23 mouse cellular contexts compared by ENCODE assay signal in the genomic region with DNA sequence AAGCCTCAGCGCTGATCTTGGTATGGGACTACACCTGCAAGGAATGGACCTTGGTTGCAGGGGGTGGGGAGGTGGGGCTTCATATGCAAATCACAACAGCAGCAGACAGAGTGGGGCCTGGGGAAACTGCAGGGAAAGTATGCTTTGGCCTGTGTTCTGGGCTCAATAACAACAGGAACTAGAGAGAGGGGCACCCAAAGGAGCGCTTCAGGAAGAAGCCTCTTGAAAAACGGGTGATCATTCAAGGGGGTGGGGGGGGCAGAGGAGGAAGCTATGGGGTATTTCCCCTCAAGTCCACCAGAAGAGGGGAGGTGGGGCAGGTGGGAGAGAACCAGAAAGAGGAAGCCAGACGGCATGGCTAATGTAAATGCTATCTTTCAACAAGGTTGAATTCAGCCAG. TPM values are rescaled to one million over a fixed set of nuclear protein-coding genes. Genes with fewer than 3 reads are reported as not detected.
DNase-seq lines count a peak whose midpoint lies in the region; ATAC-seq lines count a peak whose summit lies in the region.
"Had no signal": no experiment of that assay in that cellular context is flagged by ENCODE, and none has a peak within 500 bp of the region (broad histone marks: within the 10 kb centered on the region; RNA-seq: fewer than 3 reads in every experiment).

No protein-coding gene starts in this region.

- ATAC-seq in forebrain, embryonic 14.5 days = no peak
- peak; percentile 70 for ATAC-seq in megakaryocyte progenitor cell, adult 5-6 weeks (replicated peaks; ENCODE audit: poor library complexity)
- ATAC-seq: CD4-positive, CD25-positive, alpha-beta regulatory T cell, adult 4 months; forebrain, postnatal 0 days had no signal

- H3K27ac ChIP-seq in forebrain, embryonic 10.5 days = no peak overlapping the region
- H3K27ac ChIP-seq in forebrain, embryonic 14.5 days (ENCODE audit: low read depth, low read length) = no peak overlapping the region
- H3K27ac ChIP-seq: left cerebral cortex, adult 2 months; liver, embryonic 15.5 days; lung, embryonic 15.5 days; midbrain, embryonic 10.5 days had no signal

- H3K4me2 ChIP-seq in forebrain, embryonic 14.5 days (ENCODE audit: low read length) = no peak overlapping the region
- H3K4me2 ChIP-seq: heart, embryonic 11.5 days; liver, embryonic 15.5 days; lung, embryonic 15.5 days had no signal

- H3K27me3 ChIP-seq in forebrain, embryonic 10.5 days (ENCODE audit: poor library complexity, severe bottlenecking) = no peaks in the 10 kb centered on the region
- H3K27me3 ChIP-seq in forebrain, embryonic 14.5 days (replicated peaks; ENCODE audit: control insufficient read depth, insufficient read depth, low read length) = no peaks in the 10 kb centered on the region
- H3K27me3 ChIP-seq: liver, embryonic 15.5 days; lung, embryonic 15.5 days had no signal

- no peak overlapping the region for H3K9ac ChIP-seq in forebrain, embryonic 14.5 days (ENCODE audit: low read length)
- H3K9ac ChIP-seq: forebrain, postnatal 0 days; liver, embryonic 15.5 days; lung, embryonic 15.5 days had no signal

- WGBS in forebrain, embryonic 10.5 days = 46% methylated on average over 4 of the region's 4 CpGs
- 46% methylated on average over 4 of the region's 4 CpGs for WGBS in forebrain, embryonic 14.5 days

- peak; percentile 8 for DNase-seq in forebrain, embryonic 10.5 days (ENCODE audit: extremely low spot score, low spot score)
- no peak for DNase-seq in forebrain, embryonic 14.5 days (ENCODE audit: low spot score)
- DNase-seq in A20 (ENCODE audit: low read depth, low spot score) (peak; percentile 83), ZHBTc4 (ENCODE audit: low read depth, low spot score) (peak; percentile 70)
- no peak for DNase-seq in frontal cortex, adult 2 months (ENCODE audit: extremely low spot score in 1 of 2, low spot score in 1 of 2)
- no peak for DNase-seq in ovary, postnatal 14 days (ENCODE audit: low spot score)
- no peak for DNase-seq in gastrocnemius, postnatal 10 days
- DNase-seq: adrenal gland, postnatal 10 days; cerebellum, adult 2 months; cerebellum, postnatal 25 days; forebrain, postnatal 0 days; gastrocnemius, postnatal 36 days; kidney, adult 11 months; left cerebral cortex, postnatal 4 days; liver; right cerebral cortex, postnatal 25 days had no signal

- no peaks in the 10 kb centered on the region for H3K9me3 ChIP-seq in forebrain, embryonic 10.5 days
- no peaks in the 10 kb centered on the region for H3K9me3 ChIP-seq in forebrain, embryonic 14.5 days (replicated peaks; ENCODE audit: control insufficient read depth, low read length)
- H3K9me3 ChIP-seq: liver, embryonic 15.5 days; lung, embryonic 15.5 days; midbrain, embryonic 10.5 days had no signal

- no peaks in the 10 kb centered on the region for H3K36me3 ChIP-seq in forebrain, embryonic 10.5 days (replicated peaks)
- no peaks in the 10 kb centered on the region for H3K36me3 ChIP-seq in forebrain, embryonic 14.5 days (ENCODE audit: control insufficient read depth, insufficient read depth, low read length)
- H3K36me3 ChIP-seq: liver, embryonic 15.5 days; lung, embryonic 15.5 days; midbrain, embryonic 10.5 days had no signal

- no peak overlapping the region for H3K4me3 ChIP-seq in forebrain, embryonic 10.5 days
- no peak overlapping the region for H3K4me3 ChIP-seq in forebrain, embryonic 14.5 days (ENCODE audit: low read depth, low read length)
- H3K4me3 ChIP-seq: left cerebral cortex, adult 2 months; liver, embryonic 15.5 days; lung, embryonic 15.5 days; midbrain, embryonic 10.5 days had no signal

- H3K4me1 ChIP-seq in forebrain, embryonic 10.5 days = peaks cover 7% of the 10 kb centered on the region; the same call in 1 of the 2 replicates
- no peaks in the 10 kb centered on the region for H3K4me1 ChIP-seq in forebrain, embryonic 14.5 days (ENCODE audit: control insufficient read depth, insufficient read depth, low read length)
- H3K4me1 ChIP-seq: liver, embryonic 15.5 days; lung, embryonic 15.5 days had no signal

RNA-seq across cellular contexts. Expression of gene Slc31a2, which starts 14.0 kb away (rescaled TPM):
- 8.6 and 10.1 TPM in 2 replicates for polyA plus RNA-seq in forebrain, embryonic 10.5 days (2016; fragmentation: Nextera tagmentation; extraction: Ambion mirVana)
- 4.0 and 7.2 TPM in 2 replicates for polyA plus RNA-seq in forebrain, embryonic 14.5 days (2014; fragmentation: Nextera tagmentation; extraction: Ambion mirVana)
- 16.9 and 21.8 TPM in 2 replicates for total RNA-seq in megakaryocyte progenitor cell, adult 5-6 weeks (2015)
- total RNA-seq in megakaryocyte progenitor cell, adult 5-6 weeks (2017) = 18.6 and 23.0 TPM in 2 replicates
- polyA plus RNA-seq in frontal cortex, adult 2 months (2012; rRNA removed) = 10.3 and 11.6 TPM in 2 replicates
- total RNA-seq in gastrocnemius, postnatal 10 days (2021) = 1 to 10 TPM; 6.6 to 9.2 TPM

RNA-seq across cellular contexts. Expression of gene Zfp37, which starts 17.5 kb away (rescaled TPM):
- polyA plus RNA-seq in forebrain, embryonic 10.5 days (2016; fragmentation: Nextera tagmentation; extraction: Ambion mirVana) = 19.7 and 22.1 TPM in 2 replicates
- polyA plus RNA-seq in forebrain, embryonic 14.5 days (2014; fragmentation: Nextera tagmentation; extraction: Ambion mirVana) = 17.7 and 20.2 TPM in 2 replicates
- 0.54 TPM in 1 of 2 replicates, not detected in the other for total RNA-seq in megakaryocyte progenitor cell, adult 5-6 weeks (2015)
- not detected in 2 replicates for total RNA-seq in megakaryocyte progenitor cell, adult 5-6 weeks (2017)
- 11.6 and 11.9 TPM in 2 replicates for polyA plus RNA-seq in frontal cortex, adult 2 months (2012; rRNA removed)
- 1 to 10 TPM; 3.0 to 3.3 TPM for total RNA-seq in gastrocnemius, postnatal 10 days (2021)

Comparison
In these comparisons a context has a peak if more than half of its experiments do, and no peak if none do; other contexts are left out.
1. DNase-seq: peak in forebrain, embryonic 10.5 days (single experiment), A20 (single experiment) and ZHBTc4 (single experiment); none in forebrain, embryonic 14.5 days (single experiment), frontal cortex, adult 2 months (0 of 2), ovary, postnatal 14 days (single experiment) and gastrocnemius, postnatal 10 days (single experiment).